Mouse (Mus musculus) G1E-ER4 (cell line): ENCODE data around the gene Cer1. TPM values are rescaled to one million over a fixed set of nuclear protein-coding genes. Genes with fewer than 3 reads are reported as not detected.

ENCODE experiments used
- GATA1 ChIP-seq: IDR thresholded peaks from one replicate; pipeline ENCODE4 v1.8.0; 2012; ENCODE audit warnings: low read length, inconsistent platforms
- polyA plus RNA-seq: library from polyadenylated mRNA; stranded (reverse); fragments of >175 nt; gene quantifications from 2 replicates; pipeline ENCODE4 v1.2.3, GENCODE M21; 2012

Gene Cer1
- polyA plus RNA-seq, result not detected in 2 replicates

DNA sequence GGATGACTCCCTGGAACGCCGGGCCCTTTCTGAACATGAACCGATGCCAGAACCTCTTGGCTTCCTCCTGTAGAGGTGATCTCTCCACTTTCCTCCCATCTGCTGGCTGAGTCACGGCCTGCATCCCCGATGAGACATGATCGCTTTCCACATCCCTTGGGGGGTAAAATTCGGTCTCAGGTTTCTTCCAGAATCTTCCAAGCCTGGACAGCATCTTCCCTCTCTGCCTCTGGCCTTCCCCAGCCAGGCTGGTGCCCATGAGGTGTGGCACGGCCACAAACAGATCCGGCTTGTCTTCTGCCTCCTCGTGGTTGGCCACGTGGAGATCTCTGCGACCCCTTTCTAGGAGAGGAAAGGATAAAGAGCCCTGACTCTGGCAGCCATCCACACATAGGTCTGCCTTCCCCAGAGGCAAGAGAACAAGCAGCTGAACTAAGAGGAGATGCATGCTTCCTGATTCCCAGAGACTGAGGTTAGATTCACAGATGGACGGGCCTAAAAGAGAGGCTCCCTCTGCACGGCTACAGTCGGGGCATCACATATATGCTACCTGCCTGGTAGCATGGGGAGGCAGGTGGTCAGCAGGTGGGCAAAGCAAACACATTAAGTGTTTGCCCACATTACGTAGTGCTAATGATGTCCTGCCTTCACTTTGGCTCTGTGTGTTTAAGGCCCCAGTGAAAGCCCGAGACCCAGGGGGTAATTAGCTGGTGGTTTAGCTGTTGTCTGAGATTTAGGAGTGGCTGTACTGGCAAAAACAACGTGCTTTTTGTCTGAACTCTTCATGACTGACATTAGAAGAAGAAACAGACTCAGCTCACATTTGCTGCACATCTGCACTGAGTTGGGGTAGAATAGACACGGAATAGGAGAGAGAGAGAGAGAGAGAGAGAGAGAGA is at the start of gene Cer1:
Gene Cer1 (minus strand): TSS at position 513 of the 899 bp plus-strand sequence.
- no peak for TF ChIP-seq GATA1

DNA sequence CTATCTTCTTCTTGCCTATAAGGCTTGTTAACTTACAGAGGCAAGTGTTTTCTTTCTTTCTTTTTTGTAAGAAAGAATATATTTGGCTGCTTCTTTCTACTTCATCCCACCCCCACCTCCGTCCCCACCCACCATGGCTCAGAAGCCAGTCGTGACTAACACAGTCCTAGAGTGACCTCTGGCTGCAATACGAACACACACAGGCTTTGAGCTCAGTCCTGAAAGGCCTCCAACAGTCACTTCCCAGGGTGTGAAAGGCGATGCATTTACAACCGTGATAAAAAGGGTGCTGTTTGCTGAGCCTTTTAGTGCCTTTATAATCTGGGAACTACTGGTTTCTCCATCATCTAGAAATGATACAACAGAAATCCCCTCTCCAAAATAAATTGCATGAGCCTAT is 49.4 kb upstream of the Cer1 start:
- no peak for TF ChIP-seq GATA1

DNA sequence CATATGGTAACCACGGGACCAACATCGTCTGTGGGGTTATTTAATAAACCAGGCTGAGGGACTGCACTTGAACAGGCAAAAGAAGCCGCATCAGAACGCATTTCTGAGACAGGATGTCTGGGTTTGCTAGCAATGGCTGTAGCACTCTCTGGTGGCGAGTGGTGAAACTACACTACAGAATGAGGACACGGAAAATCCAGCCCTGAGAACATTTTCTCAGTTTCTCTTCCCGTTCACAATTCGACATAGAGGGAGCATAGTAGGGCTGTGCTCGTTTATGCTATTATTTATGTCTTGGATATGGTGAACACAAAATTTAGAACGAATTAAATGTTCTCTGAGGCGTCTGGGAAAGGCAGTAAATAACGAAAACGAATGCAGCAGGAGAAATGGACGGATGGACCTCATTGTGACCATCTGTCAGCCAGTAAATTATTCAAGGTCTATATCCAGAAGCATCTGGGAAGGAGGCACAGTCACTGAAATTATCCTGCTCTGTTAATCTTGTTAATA is 48.8 kb upstream of the Cer1 start:
- no peak for TF ChIP-seq GATA1

DNA sequence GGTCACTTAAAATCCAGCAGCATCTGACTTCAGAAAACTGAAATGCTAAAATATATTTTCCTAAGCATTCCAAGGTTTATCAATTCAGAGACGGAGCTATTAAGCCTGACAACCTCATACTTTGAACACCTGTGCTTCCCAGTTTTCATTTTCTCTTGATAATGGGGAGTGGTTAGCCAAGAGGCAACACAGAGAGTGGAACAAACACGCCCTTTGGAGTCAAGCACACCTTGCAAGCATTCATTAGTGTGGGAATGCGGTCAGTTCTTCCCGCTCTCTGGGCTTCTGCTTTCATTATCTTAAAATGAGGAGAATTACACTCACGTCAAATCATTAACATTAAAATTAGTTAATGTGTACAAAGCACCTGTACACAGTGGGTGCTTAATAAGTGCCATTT is 45.1 kb upstream of the Cer1 start:
- no peak for TF ChIP-seq GATA1

DNA sequence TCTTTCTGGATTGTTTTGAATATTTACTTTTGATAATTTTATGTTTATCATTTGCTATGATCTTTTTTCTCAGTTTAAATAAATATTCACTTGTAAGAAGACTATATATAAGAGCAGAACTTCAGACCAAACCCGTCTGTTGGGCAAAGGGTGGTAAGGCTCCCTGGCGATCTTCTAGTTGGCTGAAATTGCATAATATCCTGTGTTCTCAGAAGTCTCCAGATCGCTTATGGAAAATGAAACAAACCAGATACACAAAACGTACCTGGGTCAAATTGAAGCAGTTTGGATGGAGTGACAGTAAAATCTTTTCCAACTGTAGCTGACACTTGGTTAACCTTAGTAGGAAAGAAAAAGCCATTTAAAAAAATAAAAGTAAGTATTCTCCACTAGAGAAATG is 37.0 kb upstream of the Cer1 start:
- no peak for TF ChIP-seq GATA1

DNA sequence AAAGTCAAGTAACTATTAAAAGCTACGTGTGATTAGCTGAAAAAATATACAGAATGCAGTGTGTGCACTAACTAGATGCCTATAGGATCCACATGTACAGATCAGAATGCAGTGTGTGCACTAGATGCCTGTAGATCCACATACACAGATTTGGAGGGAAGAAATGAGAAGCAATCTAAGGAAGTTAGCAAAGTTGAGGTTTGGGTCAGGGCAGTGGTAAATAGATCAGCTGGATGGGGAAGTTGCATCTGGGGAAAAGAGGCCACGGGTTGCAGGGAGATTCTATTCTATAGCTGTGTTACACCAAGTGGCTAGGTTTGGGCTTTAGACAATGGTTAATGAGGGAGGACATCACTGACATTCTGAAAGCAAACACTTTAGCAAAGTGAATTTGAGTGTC is 33.7 kb upstream of the Cer1 start:
- TF ChIP-seq GATA1, result no peak

DNA sequence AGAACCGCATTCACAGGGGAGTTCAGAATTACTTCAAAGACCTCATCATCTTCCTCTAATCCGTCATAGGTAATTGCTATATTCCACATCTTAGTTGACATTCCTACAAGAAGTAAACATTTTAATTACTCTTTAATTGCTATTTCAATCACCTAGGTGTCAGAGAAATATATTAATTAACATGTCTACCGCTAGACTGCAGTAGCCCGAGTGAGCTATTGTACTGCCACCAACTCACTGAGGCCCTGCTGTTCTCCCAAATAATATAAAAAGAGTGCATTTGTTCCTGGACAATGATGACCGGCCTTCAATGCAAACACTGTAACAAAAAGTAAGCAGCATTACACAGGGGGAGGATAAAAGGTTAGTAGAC is 31.7 kb upstream of the Cer1 start:
- TF ChIP-seq GATA1, result no peak

DNA sequence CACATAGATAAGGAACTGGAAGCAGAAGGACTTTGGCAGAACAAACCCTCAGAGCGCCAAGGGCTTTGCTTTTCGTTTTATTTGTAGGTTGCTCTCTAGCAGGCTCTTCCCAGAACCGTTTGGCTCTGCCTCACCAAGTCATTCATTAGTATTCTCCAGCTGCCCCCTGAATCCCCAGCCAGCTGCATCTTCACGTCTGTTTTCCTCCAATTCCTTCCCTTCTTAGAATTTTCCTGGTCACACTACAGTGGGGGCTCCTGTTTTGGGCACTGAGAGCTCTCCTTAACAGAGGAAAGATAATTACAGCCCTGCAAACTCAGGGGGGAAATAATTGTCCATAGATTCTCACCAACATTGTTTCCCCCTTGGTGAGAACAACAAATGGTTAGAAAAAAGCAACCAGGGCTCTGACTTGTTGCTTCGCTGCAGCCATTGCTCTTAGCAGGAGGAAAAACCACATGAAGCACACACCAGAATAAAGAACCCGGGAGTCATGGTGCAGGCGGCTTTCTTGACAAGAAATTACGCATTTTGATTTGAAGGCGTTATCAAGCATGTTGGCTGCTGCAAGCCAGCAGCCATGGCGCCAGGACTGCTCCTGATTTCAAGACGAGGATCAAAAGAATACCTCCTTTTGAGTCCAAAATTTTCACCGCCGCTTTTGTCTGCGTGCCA is 31.2 kb upstream of the Cer1 start:
- TF ChIP-seq GATA1, result no peak

DNA sequence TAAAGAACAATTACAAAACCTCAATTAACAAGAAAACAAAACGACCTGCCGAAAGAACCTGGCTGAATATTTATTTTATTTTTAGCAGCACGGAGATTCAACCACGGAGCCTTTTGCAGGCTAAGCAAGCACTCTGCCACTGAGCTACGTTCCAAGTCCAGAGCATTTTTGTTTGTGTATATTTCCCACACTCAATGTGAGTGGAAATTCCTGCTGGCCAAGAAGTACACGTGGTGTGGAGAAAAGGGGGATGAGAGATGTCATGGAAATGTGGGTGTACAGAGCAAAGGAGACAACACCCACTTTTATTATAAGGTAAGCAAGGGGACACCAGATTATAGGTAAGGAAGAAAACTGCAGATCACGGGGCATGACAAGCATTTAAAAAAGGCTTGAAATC is 30.6 kb upstream of the Cer1 start:
- no peak for TF ChIP-seq GATA1

DNA sequence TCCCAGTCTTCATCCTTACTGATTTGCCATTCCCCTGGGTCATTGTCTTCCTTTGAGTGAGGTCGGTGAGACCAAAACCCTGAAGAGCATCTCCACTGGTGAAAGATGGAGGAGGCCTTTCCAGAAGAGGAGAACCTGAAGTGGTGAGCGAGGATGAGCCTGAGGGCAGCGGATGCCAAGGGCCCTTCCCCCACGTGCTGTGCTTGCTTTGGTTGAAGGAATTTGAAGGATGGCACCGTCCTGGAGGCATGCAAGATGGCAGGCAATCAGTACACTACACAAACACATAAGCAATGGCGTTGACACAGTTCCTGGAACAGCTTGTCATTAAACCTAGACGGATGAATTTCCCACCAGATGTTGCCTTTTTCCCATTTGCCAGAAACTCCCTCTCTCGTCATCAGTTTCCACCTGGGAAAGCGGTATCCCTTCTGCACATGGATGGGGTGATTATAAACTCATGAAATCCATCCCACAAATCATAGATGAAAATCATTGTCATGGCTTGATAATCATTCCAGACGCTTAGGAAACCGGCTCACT is 29.7 kb upstream of the Cer1 start:
- no peak for TF ChIP-seq GATA1

DNA sequence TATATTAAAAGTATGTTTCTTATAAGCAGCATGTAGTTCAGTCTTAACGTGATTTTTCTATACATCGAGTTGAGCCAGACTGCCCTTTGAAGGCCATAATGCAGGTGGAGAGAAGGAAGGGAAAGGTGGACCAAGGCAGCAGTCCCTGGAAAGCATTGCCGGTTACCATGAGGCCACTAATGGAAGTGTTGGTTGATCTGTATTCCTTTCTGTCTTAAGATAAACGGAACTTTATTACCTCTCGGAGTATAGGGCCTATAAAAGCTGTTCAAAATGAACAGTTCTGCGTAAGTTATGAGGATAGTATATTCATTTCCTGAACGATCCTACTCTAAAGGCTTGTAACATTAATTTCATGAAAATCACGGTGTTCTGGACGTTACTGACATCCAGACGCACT is 10.3 kb upstream of the Cer1 start:
- TF ChIP-seq GATA1, result no peak

DNA sequence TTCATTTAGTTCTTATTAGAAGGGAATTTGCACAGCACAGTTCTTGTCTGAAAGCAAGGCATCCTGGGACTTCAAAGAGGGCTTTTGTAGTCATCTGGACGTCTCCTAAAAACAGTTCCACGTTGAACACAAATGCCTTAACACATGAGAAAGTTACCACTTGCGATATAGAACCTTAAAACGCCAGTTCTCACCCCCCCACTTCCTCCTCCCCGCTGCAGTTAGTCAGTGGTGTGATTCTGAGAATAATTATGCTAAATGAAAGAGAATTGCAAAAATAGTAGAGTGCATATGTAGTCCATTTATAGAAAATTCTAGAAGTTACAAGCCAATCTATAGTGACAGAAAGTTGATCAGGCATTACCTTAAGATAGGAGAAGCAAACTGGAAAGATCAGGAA is 7.3 kb upstream of the Cer1 start:
- no peak for TF ChIP-seq GATA1

DNA sequence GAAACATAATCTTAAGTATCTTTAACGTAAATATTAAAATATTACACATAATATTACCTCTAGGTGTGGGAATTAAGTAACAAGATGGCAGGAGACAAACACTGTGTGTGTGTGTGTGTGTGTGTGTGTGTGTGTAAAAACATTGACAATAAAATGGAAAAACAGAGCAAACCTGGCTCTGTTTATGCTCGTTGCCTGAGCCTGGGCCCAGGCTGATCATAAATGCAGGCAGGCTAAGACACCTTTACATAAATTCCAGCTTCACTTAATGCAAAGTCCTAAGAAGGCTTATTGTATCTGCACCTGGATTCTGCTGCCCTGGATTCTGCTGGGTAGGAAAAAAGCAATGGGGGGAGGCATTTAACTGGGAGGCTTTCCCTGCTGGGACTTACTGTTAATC is 6.6 kb upstream of the Cer1 start:
- no peak for TF ChIP-seq GATA1

DNA sequence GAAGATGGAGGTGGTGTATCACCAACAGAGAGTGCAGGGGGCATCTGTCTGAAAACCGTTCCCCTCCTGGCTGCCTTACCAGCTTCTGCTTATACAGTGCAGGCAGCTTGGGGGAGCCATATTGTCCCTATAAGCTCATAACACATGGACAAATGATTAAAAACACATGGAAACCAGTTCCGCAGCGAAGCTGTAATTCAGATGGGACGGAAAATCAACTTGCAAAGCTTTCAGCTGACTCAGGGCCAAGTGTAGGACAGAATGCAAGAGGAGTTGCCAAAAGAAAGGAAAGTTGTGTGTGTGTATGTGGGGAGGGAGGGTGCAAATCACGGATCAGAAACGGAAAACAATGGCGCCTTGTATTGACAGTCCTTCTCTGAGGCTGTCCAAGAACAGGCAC is 6.1 kb upstream of the Cer1 start:
- no peak for TF ChIP-seq GATA1

DNA sequence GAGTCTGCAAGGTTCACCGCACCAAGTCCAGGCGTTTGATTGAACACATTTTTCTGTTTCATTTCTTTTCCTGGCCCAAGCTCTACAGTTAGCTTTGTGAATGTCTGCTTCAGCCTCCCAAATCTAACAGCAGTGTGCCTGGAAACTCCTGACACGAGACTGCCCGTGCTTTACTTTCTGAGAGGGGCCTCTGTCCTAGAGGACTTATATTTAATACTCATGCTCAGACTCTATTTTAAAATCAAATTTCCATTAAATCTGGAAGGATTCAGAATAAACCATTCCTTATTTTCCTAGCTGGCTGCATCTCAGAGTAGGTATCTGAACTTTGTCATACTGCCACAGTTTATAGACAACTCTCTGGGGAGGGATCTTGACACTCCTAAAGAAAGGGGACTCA is 5.6 kb upstream of the Cer1 start:
- no peak for TF ChIP-seq GATA1

DNA sequence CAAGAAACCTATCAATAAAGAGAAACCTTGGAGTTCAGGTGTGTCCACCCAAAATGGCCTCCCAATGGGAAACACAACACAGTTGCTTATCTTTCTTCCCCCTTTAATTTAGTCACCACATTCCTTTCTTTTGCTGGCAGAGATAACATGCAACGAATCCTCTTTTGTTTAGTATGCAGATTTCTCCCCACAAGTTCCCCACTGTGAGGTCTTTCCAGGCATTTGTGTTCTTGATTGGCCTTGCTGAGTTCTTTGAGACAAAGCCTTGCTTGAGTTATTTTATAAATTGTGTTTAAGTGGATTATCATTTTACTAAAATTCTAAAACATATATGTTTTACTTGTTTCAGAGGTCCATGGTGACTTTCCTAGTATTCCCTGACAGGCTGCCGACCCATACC is 1.2 kb upstream of the Cer1 start:
- no peak for TF ChIP-seq GATA1

DNA sequence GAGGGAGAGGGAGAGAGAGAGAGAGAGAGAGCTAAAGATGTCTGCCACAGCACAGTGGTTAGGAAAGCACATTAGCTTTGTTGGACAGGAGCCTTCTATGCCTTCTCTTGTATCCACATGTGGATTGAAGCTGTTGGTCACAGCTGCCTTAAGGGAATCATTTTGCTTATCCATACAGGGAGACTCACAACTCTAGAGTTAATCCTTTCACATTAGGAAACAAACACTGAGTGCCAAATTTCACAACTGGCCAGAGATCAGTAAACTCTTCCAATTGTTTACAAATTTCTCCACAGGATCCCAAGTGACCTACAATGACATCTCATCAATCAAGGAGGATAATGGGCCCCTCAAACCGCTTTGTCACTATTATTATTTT is 576 bp upstream of the Cer1 start:
- TF ChIP-seq GATA1, result no peak
